ENCODE assay signal across 13 mouse cellular contexts in genomic region chr8:102656529-102656928, GRCm38 (mm10).
"Had no signal": no experiment of that assay in that cellular context is flagged by ENCODE, and none has a peak within 500 bp of the region (broad histone marks: within the 10 kb centered on the region; RNA-seq: fewer than 3 reads in every experiment).

No protein-coding gene starts in this region.

- H3K27ac ChIP-seq: limb, embryonic 13.5 days; liver, embryonic 14.5 days; midbrain, embryonic 10.5 days; neural tube, embryonic 15.5 days had no signal

- H3K9me3 ChIP-seq: limb, embryonic 13.5 days; midbrain, embryonic 10.5 days; neural tube, embryonic 15.5 days had no signal

- H3K9ac ChIP-seq: limb, embryonic 13.5 days; liver, embryonic 14.5 days; neural tube, embryonic 15.5 days had no signal

- H3K4me2 ChIP-seq: limb, embryonic 13.5 days; neural tube, embryonic 15.5 days had no signal

- DNase-seq: kidney, adult 8-10 months; kidney, postnatal 36 days; left cerebral cortex, postnatal 4 days; lung, adult 2 months; lung, postnatal 10 days; lung, postnatal 4 days; thymus, postnatal 36 days had no signal

- ATAC-seq: intestine, postnatal 0 days had no signal

- H3K4me1 ChIP-seq: limb, embryonic 13.5 days; midbrain, embryonic 10.5 days; neural tube, embryonic 15.5 days had no signal

- H3K4me3 ChIP-seq: limb, embryonic 13.5 days; midbrain, embryonic 10.5 days; myocyte; neural tube, embryonic 15.5 days had no signal

- H3K27me3 ChIP-seq: limb, embryonic 13.5 days; neural tube, embryonic 15.5 days had no signal
